Mouse (Mus musculus) ovary, postnatal 14 days (tissue): ENCODE measurements around the gene Tesmin.

ENCODE experiments used
- DNase-seq: peaks from one replicate; pipeline ENCODE4 v3.0.0; 2022; ENCODE audit warnings: low spot score

Tesmin gene

GRCm38 (mm10) chr19:3392384-3392783 lies 3.7 kb downstream of the Tesmin start:
- no peak for DNase-seq

- DNase-seq = no peak
These were observed 5.6 kb downstream of the Tesmin start for GRCm38 (mm10) chr19:3394216-3394615.

- DNase-seq = no peak
These were observed 11.4 kb downstream of the Tesmin start for GRCm38 (mm10) chr19:3400057-3400456.

DNA sequence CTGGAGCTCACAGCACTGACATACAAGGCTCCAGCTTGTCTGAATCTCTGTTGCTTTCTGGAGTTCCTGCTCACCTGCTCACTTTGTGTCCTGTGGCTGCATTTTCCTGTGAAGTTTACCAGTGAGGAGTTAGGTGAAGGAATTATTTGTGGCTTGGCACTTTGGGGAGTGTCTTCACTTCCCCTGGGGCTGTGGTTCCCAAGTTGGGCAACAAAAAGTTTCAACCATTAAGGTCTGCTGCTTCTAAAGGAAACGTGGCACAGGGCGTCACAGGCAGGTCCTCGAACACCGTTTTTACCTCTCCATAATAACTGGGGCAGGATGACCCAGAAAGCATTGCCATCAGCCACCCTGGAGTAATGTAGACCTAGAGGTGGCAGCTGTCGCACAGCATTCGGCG lies 12.8 kb downstream of the Tesmin start:
- no peak for DNase-seq

- no peak for DNase-seq
These were observed 13.3 kb downstream of the Tesmin start for GRCm38 (mm10) chr19:3401943-3402342.

DNA sequence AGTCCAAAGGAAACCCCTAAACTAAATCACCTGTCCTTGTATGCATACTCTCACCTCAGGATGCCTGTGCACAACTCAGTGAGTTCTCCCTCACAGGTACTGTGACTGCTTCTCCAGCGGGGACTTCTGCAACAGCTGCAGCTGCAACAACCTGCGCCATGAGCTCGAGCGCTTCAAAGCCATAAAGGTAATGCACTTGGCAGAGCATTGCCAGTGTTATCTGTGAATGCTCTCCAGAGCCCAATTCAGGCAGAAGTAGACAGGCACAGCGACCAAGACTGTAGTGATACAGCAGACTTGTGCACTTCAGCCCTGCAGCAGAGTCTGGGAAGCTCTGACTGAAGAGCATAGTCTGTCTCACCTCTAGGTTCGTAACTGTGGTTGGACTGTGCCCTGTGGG lies 13.7 kb downstream of the Tesmin start:
- no peak for DNase-seq

GRCm38 (mm10) chr19:3404030-3404429 lies 15.4 kb downstream of the Tesmin start:
- DNase-seq = no peak

GRCm38 (mm10) chr19:3405531-3406281 lies 17.0 kb downstream of the Tesmin start:
- no peak for DNase-seq

GRCm38 (mm10) chr19:3414268-3414733 lies 25.6 kb downstream of the Tesmin start, which contains the start of gene Gal:
TSS of gene Gal (minus strand) at chr19:3414544.
- peak; percentile 12 for DNase-seq

DNA sequence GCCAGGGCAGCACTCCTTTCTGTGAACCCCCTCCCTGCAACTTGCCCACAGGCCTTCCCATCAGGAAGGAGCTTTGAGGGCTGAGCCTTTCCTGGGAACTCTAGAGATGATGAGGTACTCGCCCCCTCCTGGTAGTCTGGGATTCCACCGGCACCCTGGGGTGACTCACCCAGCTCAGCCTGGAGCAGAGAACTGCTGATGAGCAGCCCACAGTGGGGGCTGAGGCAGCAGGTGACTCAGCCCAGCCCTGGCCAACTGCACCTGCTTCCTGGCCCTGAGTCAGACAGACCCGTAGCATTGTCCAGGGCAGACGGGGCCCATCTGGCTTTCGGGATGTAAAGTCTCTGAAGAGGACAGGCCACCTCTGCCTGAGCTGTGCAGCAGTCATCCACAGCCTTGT lies 30.6 kb downstream of the Tesmin start:
- DNase-seq = no peak

DNA sequence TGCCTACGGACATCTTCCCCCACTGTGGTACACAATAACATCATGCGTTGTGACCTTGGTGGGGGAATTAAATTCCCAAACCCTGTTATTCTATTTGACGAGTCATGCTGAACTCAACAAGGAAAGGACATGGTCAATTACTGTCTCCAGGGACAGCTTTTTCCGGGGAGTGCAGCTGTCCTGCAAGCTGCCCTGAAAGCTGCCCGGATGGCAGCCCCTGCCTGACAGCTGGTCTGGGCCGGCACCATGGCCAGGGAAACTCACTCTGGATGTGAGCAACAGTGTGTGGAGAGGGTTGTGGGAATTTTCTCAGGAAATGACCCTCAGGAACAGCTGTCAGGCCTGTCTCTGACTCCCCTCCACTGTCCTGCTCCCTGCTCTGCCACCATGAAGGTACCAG lies 33.8 kb downstream of the Tesmin start:
- DNase-seq = no peak

DNA sequence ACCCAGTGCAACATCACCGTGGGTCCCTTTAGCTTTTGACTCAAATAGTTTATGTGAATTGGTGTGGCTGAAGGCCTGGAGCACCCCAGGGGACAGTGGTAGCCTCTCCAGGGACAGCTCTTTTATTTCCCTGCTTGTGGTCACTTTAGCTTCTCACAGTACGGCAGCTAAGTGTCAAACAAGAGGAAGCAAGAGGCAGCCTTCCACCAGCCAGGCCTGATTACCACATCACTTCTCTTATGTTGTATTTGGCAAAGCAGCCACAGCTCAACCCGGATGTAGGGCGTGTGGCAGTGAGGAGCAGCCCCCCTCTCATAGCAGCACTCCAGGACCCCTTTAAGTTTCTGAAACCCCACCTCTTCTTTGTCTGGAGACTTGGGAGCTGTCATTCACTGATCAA lies 34.3 kb downstream of the Tesmin start:
- no peak for DNase-seq

- no peak for DNase-seq
These were observed 35.6 kb downstream of the Tesmin start for GRCm38 (mm10) chr19:3424214-3424613.

- no peak for DNase-seq
These were observed 39.6 kb downstream of the Tesmin start for GRCm38 (mm10) chr19:3428057-3428830.

- no peak for DNase-seq
These were observed 40.6 kb downstream of the Tesmin start for GRCm38 (mm10) chr19:3429156-3429816.

DNA sequence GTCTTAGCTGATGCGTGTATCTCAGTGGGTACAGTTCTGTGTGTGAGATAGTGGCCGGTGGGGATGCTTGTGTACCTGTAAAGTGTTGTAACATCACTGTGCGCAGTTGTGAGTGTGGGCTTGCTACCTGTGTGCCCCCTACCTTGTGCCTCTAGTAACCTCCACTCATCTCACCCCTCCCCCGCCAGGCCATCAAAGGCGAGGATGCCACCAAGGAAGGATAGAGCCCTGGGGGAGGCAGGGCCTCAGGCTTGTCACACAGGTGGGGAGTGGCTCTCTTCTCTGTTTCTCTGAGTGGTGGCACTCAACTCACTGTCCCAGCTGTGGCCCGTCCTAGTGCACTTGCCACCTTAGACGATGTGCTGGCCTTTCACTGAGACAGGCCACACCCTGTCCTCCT lies 42.4 kb downstream of the Tesmin start:
- no peak for DNase-seq

GRCm38 (mm10) chr19:3431969-3432368 lies 43.3 kb downstream of the Tesmin start:
- no peak for DNase-seq

DNA sequence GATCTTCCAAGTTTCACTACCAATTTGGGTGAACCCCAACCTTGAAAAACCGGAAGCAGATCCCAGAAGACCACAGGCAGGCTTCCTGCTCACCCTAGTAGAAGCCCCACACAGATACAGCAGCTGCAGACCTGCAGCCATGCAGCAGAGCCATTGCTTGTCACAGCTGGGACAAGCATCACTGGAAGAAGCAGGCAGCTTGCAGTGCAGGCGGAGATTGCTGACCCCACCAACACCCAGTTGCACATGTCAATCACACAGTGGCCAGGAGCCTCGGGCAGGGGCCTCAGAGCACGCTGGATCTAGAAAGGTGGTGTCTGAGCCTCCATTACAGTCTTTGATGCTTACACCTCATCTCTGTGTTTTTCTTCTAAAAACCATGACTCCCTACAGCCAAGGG lies 45.5 kb downstream of the Tesmin start:
- no peak for DNase-seq

GRCm38 (mm10) chr19:3434641-3435040 lies 46.0 kb downstream of the Tesmin start:
- DNase-seq = no peak

DNA sequence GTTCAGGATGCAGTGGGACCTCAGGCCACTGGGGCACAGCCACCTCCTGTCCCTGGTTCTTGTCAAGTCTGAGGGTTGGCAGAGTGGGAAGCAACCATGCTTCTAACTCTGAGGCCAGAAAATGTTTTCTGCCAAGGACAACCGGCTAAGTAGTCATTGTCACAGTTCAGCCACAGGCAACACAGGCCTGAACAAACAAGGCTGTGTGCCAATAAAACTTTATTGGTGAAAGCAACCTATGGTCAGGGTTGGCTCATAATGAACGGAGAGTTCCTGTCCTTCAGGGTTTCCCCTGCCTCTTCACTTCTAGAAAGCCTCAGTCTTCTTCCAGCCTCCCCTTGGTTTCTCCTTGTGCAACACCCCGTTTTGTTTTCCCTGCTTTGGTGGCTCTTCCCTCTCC lies 47.2 kb downstream of the Tesmin start:
- no peak for DNase-seq

- no peak for DNase-seq
These were observed 48.2 kb downstream of the Tesmin start for GRCm38 (mm10) chr19:3436840-3437239.

DNA sequence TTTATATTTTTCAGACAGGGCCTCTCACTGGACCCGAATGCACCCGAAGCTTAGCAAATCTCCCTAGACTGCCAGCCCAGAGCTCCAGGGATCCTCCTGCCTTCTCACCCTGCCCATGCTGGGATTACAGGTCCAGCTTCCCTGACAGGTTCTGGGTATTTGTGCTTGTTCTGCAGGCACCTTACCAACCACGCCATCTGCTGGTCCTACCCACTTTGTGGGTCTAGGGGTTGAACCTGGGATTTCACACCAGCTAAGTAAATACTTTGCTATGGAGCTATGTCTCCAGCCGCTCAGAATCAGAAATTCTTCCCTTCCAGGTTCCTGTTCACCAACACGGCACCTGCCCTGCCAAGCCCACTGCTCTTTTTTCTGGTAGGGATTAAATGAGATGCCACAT lies 49.3 kb downstream of the Tesmin start:
- no peak for DNase-seq

- no peak for DNase-seq
These were observed 52.0 kb downstream of the Tesmin start for GRCm38 (mm10) chr19:3440667-3441066.
